Mouse (Mus musculus) T-helper 17 cell (primary cell): Measurements from ENCODE around the gene Gm13693.
"Not testable (repeated sequence)": the region's sequence is repeated elsewhere in the genome, so short reads cannot be mapped to it uniquely, and the experiment has no call there.

ENCODE experiments used
- in situ Hi-C, 2 experiments: fragments of 300-600 bp; cut with MboI, MseI; formaldehyde crosslinking; loops; 1 replicate in 1 of 2; 2 replicates in 1 of 2; pipeline ENCODE4 v1.15.1; 2025; ENCODE audit warnings: high pct_unique_total_duplicates in 2 of 2

Gm13693 gene

GRCm38 (mm10) chr2:83961203-83961602, at the start of gene Gm13693:
TSS of gene Gm13693 (plus strand) at chr2:83961503.
- in situ Hi-C loops, result loop anchor here (5.0 to 10.0 kb wide), 2 partner anchors 41 to 484 kb away; no protein-coding TSS in a partner anchor

GRCm38 (mm10) chr2:83929478-83930088, 31.7 kb upstream of the Gm13693 start:
- in situ Hi-C loops, result loop anchor here in 1 of 2 experiments (10.0 kb wide), 1 partner anchor 55 kb away; the partner anchor contains the start of gene Gm13697

GRCm38 (mm10) chr2:83940931-83941361, 20.4 kb upstream of the Gm13693 start, which contains the start of gene Zswim2:
TSS of gene Zswim2 (minus strand) at chr2:83941228.
- in situ Hi-C loops, result loop anchor here in 1 of 2 experiments (5.0 kb wide), 1 partner anchor 36 kb away; the partner anchor contains the start of gene Gm13694

GRCm38 (mm10) chr2:83941378-83941777, 19.9 kb upstream of the Gm13693 start:
- in situ Hi-C loops, result loop anchor here in 1 of 2 experiments (5.0 kb wide), 1 partner anchor 36 kb away; the partner anchor contains the start of gene Gm13694

- in situ Hi-C loops, result loop anchor here in 1 of 2 experiments (5.0 kb wide), 1 partner anchor 36 kb away; the partner anchor contains the start of gene Gm13694
Observed at GRCm38 (mm10) chr2:83941792-83942191, 19.5 kb upstream of the Gm13693 start.

GRCm38 (mm10) chr2:83955393-83955792, 5.9 kb upstream of the Gm13693 start, which contains the start of gene Gm13698:
TSS of gene Gm13698 (plus strand) at chr2:83955693.
- in situ Hi-C loops, result not testable (repeated sequence)

GRCm38 (mm10) chr2:83967013-83967412, 5.7 kb downstream of the Gm13693 start, which contains the start of gene Gm13695:
TSS of gene Gm13695 (plus strand) at chr2:83967313.
- in situ Hi-C loops, result loop anchor here in 1 of 2 experiments (10.0 kb wide), 1 partner anchor 478 kb away; no protein-coding TSS in a partner anchor

- in situ Hi-C loops, result loop anchor here in 1 of 2 experiments (10.0 kb wide), 1 partner anchor 158 kb away; the partner anchor contains the start of gene Fam171b
Observed at GRCm38 (mm10) chr2:83972823-83973222, 11.5 kb downstream of the Gm13693 start, which contains the start of gene Gm13696. TSS of gene Gm13696 (plus strand) at chr2:83973123.

- in situ Hi-C loops, result loop anchor here (5.0 to 25.0 kb wide), 3 partner anchors 36 to 659 kb away; partner anchors contain the start of genes Fam171b (in 1 of the 2) and Zswim2 (in 1 of the 2)
Observed at GRCm38 (mm10) chr2:83978633-83979032, 17.3 kb downstream of the Gm13693 start, which contains the start of gene Gm13694. TSS of gene Gm13694 (plus strand) at chr2:83978933.

- in situ Hi-C loops, result loop anchor here in 1 of 2 experiments (10.0 to 25.0 kb wide), 2 partner anchors 60 to 653 kb away; no protein-coding TSS in a partner anchor
Observed at GRCm38 (mm10) chr2:83984443-83984842, 23.1 kb downstream of the Gm13693 start, which contains the start of gene Gm13697. TSS of gene Gm13697 (plus strand) at chr2:83984743.

- in situ Hi-C loops, result loop anchor here (5.0 to 25.0 kb wide), 2 partner anchors 452 to 647 kb away; no protein-coding TSS in a partner anchor
Observed at GRCm38 (mm10) chr2:83990253-83990652, 28.9 kb downstream of the Gm13693 start, which contains the start of gene Gm13691. TSS of gene Gm13691 (plus strand) at chr2:83990553.

GRCm38 (mm10) chr2:83993639-83994255, 32.4 kb downstream of the Gm13693 start:
- in situ Hi-C loops, result loop anchor here (5.0 to 25.0 kb wide), 2 partner anchors 449 to 644 kb away; no protein-coding TSS in a partner anchor

GRCm38 (mm10) chr2:83994526-83994925, 33.2 kb downstream of the Gm13693 start:
- in situ Hi-C loops, result loop anchor here (5.0 to 25.0 kb wide), 2 partner anchors 448 to 643 kb away; no protein-coding TSS in a partner anchor

- in situ Hi-C loops, result no loop called here
Observed at GRCm38 (mm10) chr2:84008913-84009312, 47.6 kb downstream of the Gm13693 start.

- in situ Hi-C loops, result no loop called here
Observed at GRCm38 (mm10) chr2:84009818-84010217, 48.5 kb downstream of the Gm13693 start.
